Mouse (Mus musculus) megakaryocyte, adult 5-6 weeks (primary cell): ENCODE measurements around the gene Smap2. TPM values are rescaled to one million over a fixed set of nuclear protein-coding genes. Genes with fewer than 3 reads are reported as not detected.

Source experiments
- total RNA-seq, 2 experiments: library from RNA; stranded (forward) in 1 of 2; stranded (reverse) in 1 of 2; fragments of 153-499, 151-499 nt in 1 of 2; fragments of 221-1000, 200-1000 nt in 1 of 2; gene quantifications; 2 replicates each; pipeline versions ENCODE4 v1.2.3 to v1.2.4; 2015 to 2017

Smap2 gene
- total RNA-seq, 2 experiments from 2014 or later: 37.2 to 95.9 TPM

Other genes starting within 250 kb of the Smap2 start
- 64.3 and 66.1 TPM in 2 replicates for gene Nfyc, start 185.7 kb downstream of the Smap2 start, total RNA-seq (2015)
- 55.0 and 67.3 TPM in 2 replicates for gene Nfyc, start 185.7 kb downstream of the Smap2 start, total RNA-seq (2017)
- 0.05 and 0.29 TPM in 2 replicates for gene Rims3, start 162.4 kb downstream of the Smap2 start, total RNA-seq (2015)
- gene Rims3, start 162.4 kb downstream of the Smap2 start, total RNA-seq (2017): 0.04 and 0.15 TPM in 2 replicates
- gene Exo5, start 92.2 kb downstream of the Smap2 start, total RNA-seq (2015): 8.4 and 13.8 TPM in 2 replicates
- gene Exo5, start 92.2 kb downstream of the Smap2 start, total RNA-seq (2017): 13.4 and 20.3 TPM in 2 replicates
- 1.0 and 2.3 TPM in 2 replicates for gene Zfp69, start 65.5 kb downstream of the Smap2 start, total RNA-seq (2015)
- gene Zfp69, start 65.5 kb downstream of the Smap2 start, total RNA-seq (2017): 0.85 and 0.92 TPM in 2 replicates
- gene Col9a2, start 22.1 kb upstream of the Smap2 start, total RNA-seq (2015): not detected in 2 replicates
- not detected in 2 replicates for gene Col9a2, start 22.1 kb upstream of the Smap2 start, total RNA-seq (2017)
- gene Zmpste24, start 81.0 kb upstream of the Smap2 start, total RNA-seq (2015): 61.3 and 63.0 TPM in 2 replicates
- gene Zmpste24, start 81.0 kb upstream of the Smap2 start, total RNA-seq (2017): 62.0 and 80.7 TPM in 2 replicates
- not detected in 2 replicates for gene Tmco2, start 92.0 kb upstream of the Smap2 start, total RNA-seq (2015)
- gene Tmco2, start 92.0 kb upstream of the Smap2 start, total RNA-seq (2017): not detected in 2 replicates
- 23.2 and 25.9 TPM in 2 replicates for gene Rlf, start 197.8 kb upstream of the Smap2 start, total RNA-seq (2015)
- gene Rlf, start 197.8 kb upstream of the Smap2 start, total RNA-seq (2017): 38.4 and 42.4 TPM in 2 replicates